Mouse (Mus musculus) testis, postnatal 14 days (tissue): ENCODE measurements around the gene F2r.

Experiments used
- DNase-seq: peaks from one replicate; pipeline ENCODE4 v3.0.0; 2021; ENCODE audit warnings: low spot score

F2r gene

GRCm38 (mm10) chr13:95630747-95631146 is 12.5 kb upstream of the F2r start:
- DNase-seq: no peak

GRCm38 (mm10) chr13:95629751-95630150 is 11.5 kb upstream of the F2r start:
- DNase-seq: no peak

- no peak for DNase-seq
Observed at GRCm38 (mm10) chr13:95626696-95627095, 8.4 kb upstream of the F2r start.

GRCm38 (mm10) chr13:95623042-95623441 is 4.8 kb upstream of the F2r start:
- DNase-seq: no peak

GRCm38 (mm10) chr13:95621563-95621962 is 3.3 kb upstream of the F2r start:
- no peak for DNase-seq

GRCm38 (mm10) chr13:95618859-95619258 is 572 bp upstream of the F2r start:
- no peak for DNase-seq

GRCm38 (mm10) chr13:95617671-95618171 is 566 bp downstream of the F2r start:
- DNase-seq: no peak

- no peak for DNase-seq
Observed at GRCm38 (mm10) chr13:95617082-95617670, 1.1 kb downstream of the F2r start.

- DNase-seq: no peak
Observed at GRCm38 (mm10) chr13:95616512-95616911, 1.8 kb downstream of the F2r start.

- no peak for DNase-seq
Observed at GRCm38 (mm10) chr13:95614757-95615156, 3.5 kb downstream of the F2r start.

- DNase-seq: no peak
Observed at GRCm38 (mm10) chr13:95612243-95612642, 6.0 kb downstream of the F2r start.

GRCm38 (mm10) chr13:95611752-95612151 is 6.5 kb downstream of the F2r start:
- no peak for DNase-seq

- DNase-seq: no peak
Observed at GRCm38 (mm10) chr13:95610786-95611562, 7.3 kb downstream of the F2r start.

- DNase-seq: no peak
Observed at GRCm38 (mm10) chr13:95609088-95609420, 9.2 kb downstream of the F2r start.

GRCm38 (mm10) chr13:95608416-95609087 is 9.7 kb downstream of the F2r start:
- DNase-seq: no peak

GRCm38 (mm10) chr13:95607019-95607418 is 11.3 kb downstream of the F2r start:
- DNase-seq: no peak

GRCm38 (mm10) chr13:95604288-95604687 is 14.0 kb downstream of the F2r start:
- DNase-seq: no peak

GRCm38 (mm10) chr13:95599833-95600359 is 18.4 kb downstream of the F2r start:
- DNase-seq: no peak

GRCm38 (mm10) chr13:95598232-95598920 is 19.9 kb downstream of the F2r start:
- no peak for DNase-seq

- DNase-seq: no peak
Observed at GRCm38 (mm10) chr13:95597578-95597977, 20.7 kb downstream of the F2r start.

GRCm38 (mm10) chr13:95596689-95597088 is 21.6 kb downstream of the F2r start:
- no peak for DNase-seq

GRCm38 (mm10) chr13:95595921-95596320 is 22.4 kb downstream of the F2r start:
- DNase-seq: no peak
